Mouse (Mus musculus): ENCODE measurements around the gene Lrp6.

GRCm38 (mm10) chr6:134500381-134501162, 66.2 kb downstream of the Lrp6 start:
- TF ChIP-seq POLR2A (IDR thresholded peaks at IDR 0.05; ENCODE audit: borderline replicate concordance, low read depth, low read length) (no peak), CTCF (IDR thresholded peaks at IDR 0.05; ENCODE audit: low read depth, low read length) (no peak)

Measured in bone marrow macrophage, adult 2 months (primary cell).